Mouse (Mus musculus) 416B (cell line): Measurements from ENCODE around the gene Tmcc1.

Experiments
- DNase-seq: peaks from one replicate; pipeline ENCODE4 v3.0.0; 2011; ENCODE audit warnings: low read depth

Tmcc1 gene

GRCm38 (mm10) chr6:116147386-116147785 lies 45.9 kb downstream of the Tmcc1 start:
- no peak for DNase-seq

GRCm38 (mm10) chr6:116141696-116142095 lies 51.6 kb downstream of the Tmcc1 start:
- no peak for DNase-seq

- no peak for DNase-seq
Observed at GRCm38 (mm10) chr6:116140782-116141181, 52.5 kb downstream of the Tmcc1 start.

GRCm38 (mm10) chr6:116139143-116139856 lies 54.0 kb downstream of the Tmcc1 start:
- DNase-seq, result peak; percentile 56

- peak; percentile 76 for DNase-seq
Observed at GRCm38 (mm10) chr6:116135971-116136632, 57.2 kb downstream of the Tmcc1 start.

- DNase-seq, result no peak
Observed at GRCm38 (mm10) chr6:116133756-116134155, 59.5 kb downstream of the Tmcc1 start.

GRCm38 (mm10) chr6:116131771-116132170 lies 61.5 kb downstream of the Tmcc1 start:
- peak; percentile 66 for DNase-seq

GRCm38 (mm10) chr6:116128710-116129109 lies 64.6 kb downstream of the Tmcc1 start:
- peak; percentile 74 for DNase-seq

- peak; percentile 60 for DNase-seq
Observed at GRCm38 (mm10) chr6:116127918-116128443, 65.3 kb downstream of the Tmcc1 start.

- DNase-seq, result peak; percentile 16
Observed at GRCm38 (mm10) chr6:116126577-116126976, 66.7 kb downstream of the Tmcc1 start.

GRCm38 (mm10) chr6:116122881-116123280 lies 70.4 kb downstream of the Tmcc1 start:
- DNase-seq, result no peak

GRCm38 (mm10) chr6:116119669-116120068 lies 73.6 kb downstream of the Tmcc1 start:
- no peak for DNase-seq

- DNase-seq, result peak; percentile 31
Observed at GRCm38 (mm10) chr6:116116634-116117033, 76.7 kb downstream of the Tmcc1 start.

- DNase-seq, result no peak
Observed at GRCm38 (mm10) chr6:116110588-116110987, 82.7 kb downstream of the Tmcc1 start.

- no peak for DNase-seq
Observed at GRCm38 (mm10) chr6:116107471-116108358, 85.6 kb downstream of the Tmcc1 start.

GRCm38 (mm10) chr6:116106967-116107470 lies 86.3 kb downstream of the Tmcc1 start:
- DNase-seq, result no peak

- no peak for DNase-seq
Observed at GRCm38 (mm10) chr6:116097579-116097978, 95.7 kb downstream of the Tmcc1 start.

GRCm38 (mm10) chr6:116089402-116089801 lies 103.9 kb downstream of the Tmcc1 start:
- peak; percentile 88 for DNase-seq

- no peak for DNase-seq
Observed at GRCm38 (mm10) chr6:116086036-116086435, 107.2 kb downstream of the Tmcc1 start.

GRCm38 (mm10) chr6:116082239-116082638 lies 111.0 kb downstream of the Tmcc1 start:
- DNase-seq, result no peak

GRCm38 (mm10) chr6:116081375-116081774 lies 111.9 kb downstream of the Tmcc1 start:
- peak; percentile 32 for DNase-seq

GRCm38 (mm10) chr6:116080756-116081155 lies 112.5 kb downstream of the Tmcc1 start:
- DNase-seq, result no peak
